Mouse (Mus musculus): ENCODE results near the gene Slc29a3.

GRCm38 (mm10) chr10:60752040-60753020 is at the start of gene Slc29a3:
- TF ChIP-seq MAX (IDR thresholded peaks at IDR 0.05; ENCODE audit: low read depth), result no peak
- peak in 1 of 3 experiments; percentile 35 for TF ChIP-seq MYOD1 (IDR thresholded peaks at IDR 0.05; ENCODE audit: control insufficient read depth in 1 of 3, insufficient read length in 2 of 3, low read depth in 2 of 3)
- peak; percentile 98 for TF ChIP-seq POLR2AphosphoS2 (IDR thresholded peaks at IDR 0.05; ENCODE audit: insufficient read length, low read depth)
- peak; percentile 99 for TF ChIP-seq POLR2A (IDR thresholded peaks at IDR 0.05; ENCODE audit: insufficient read length, low read depth)
- no peak for TF ChIP-seq TCF3 (IDR thresholded peaks at IDR 0.05; ENCODE audit: insufficient read length, low read depth)
- TF ChIP-seq MYOG (IDR thresholded peaks at IDR 0.05; ENCODE audit: control insufficient read depth in 1 of 3, insufficient read depth in 1 of 3, insufficient read length in 2 of 3, low read depth in 2 of 3), result peak in 1 of 3 experiments; percentile 20
- TF ChIP-seq CEBPB (IDR thresholded peaks at IDR 0.05; ENCODE audit: insufficient read depth, poor library complexity, severe bottlenecking), result no peak
- no peak for TF ChIP-seq SRF (IDR thresholded peaks at IDR 0.05; ENCODE audit: control insufficient read depth, insufficient read length, low read depth)
- TF ChIP-seq TCF12 (IDR thresholded peaks at IDR 0.05; ENCODE audit: insufficient read depth, poor library complexity, severe bottlenecking), result no peak

All from myocyte (in vitro differentiated cells).